Mouse (Mus musculus) cerebellum, postnatal 14 days (tissue): Measurements from ENCODE around the gene Smurf2.

Experiments used
- DNase-seq, 2 experiments: peaks; one replicate each; pipeline ENCODE4 v3.0.0; 2021; ENCODE audit warnings: mixed read lengths in 2 of 2

Smurf2 gene

GRCm38 (mm10) chr11:106770195-106770974, 150.1 kb downstream of the Smurf2 start:
- DNase-seq = peak in 1 of 2 experiments; percentile 52
